Mouse (Mus musculus): Measurements from ENCODE around the gene Sult5a1.

Sult5a1 gene

GRCm38 (mm10) chr8:123157888-123158465, at the start of gene Sult5a1:
Sult5a1 (minus strand) TSS chr8:123158315.
- DNase-seq (ENCODE audit: low spot score in 2 of 2) = no peak

GRCm38 (mm10) chr8:123203571-123203970, 45.5 kb upstream of the Sult5a1 start:
- DNase-seq (ENCODE audit: low spot score in 2 of 2) = no peak

- peak; percentile 25 to 37 for DNase-seq (ENCODE audit: low spot score in 2 of 2)
Observed at GRCm38 (mm10) chr8:123202288-123202687, 44.2 kb upstream of the Sult5a1 start.

GRCm38 (mm10) chr8:123199864-123200263, 41.7 kb upstream of the Sult5a1 start:
- no peak for DNase-seq (ENCODE audit: low spot score in 2 of 2)

GRCm38 (mm10) chr8:123197016-123197415, 38.9 kb upstream of the Sult5a1 start:
- peak; percentile 31 to 60 for DNase-seq (ENCODE audit: low spot score in 2 of 2)

GRCm38 (mm10) chr8:123193771-123194170, 35.7 kb upstream of the Sult5a1 start:
- no peak for DNase-seq (ENCODE audit: low spot score in 2 of 2)

- DNase-seq (ENCODE audit: low spot score in 2 of 2) = no peak
Observed at GRCm38 (mm10) chr8:123191908-123192307, 33.8 kb upstream of the Sult5a1 start.

- peak; percentile 15 to 34 for DNase-seq (ENCODE audit: low spot score in 2 of 2)
Observed at GRCm38 (mm10) chr8:123190678-123191077, 32.6 kb upstream of the Sult5a1 start.

- no peak for DNase-seq (ENCODE audit: low spot score in 2 of 2)
Observed at GRCm38 (mm10) chr8:123188841-123189240, 30.7 kb upstream of the Sult5a1 start.

- no peak for DNase-seq (ENCODE audit: low spot score in 2 of 2)
Observed at GRCm38 (mm10) chr8:123188006-123188405, 29.9 kb upstream of the Sult5a1 start.

GRCm38 (mm10) chr8:123185566-123186409, 27.7 kb upstream of the Sult5a1 start, which contains the start of gene Dpep1:
Dpep1 (plus strand) TSS chr8:123186242.
- no peak for DNase-seq (ENCODE audit: low spot score in 2 of 2)

- no peak for DNase-seq (ENCODE audit: low spot score in 2 of 2)
Observed at GRCm38 (mm10) chr8:123181391-123181790, 23.3 kb upstream of the Sult5a1 start.

- DNase-seq (ENCODE audit: low spot score in 2 of 2) = peak; percentile 23 to 43
Observed at GRCm38 (mm10) chr8:123156070-123156773, 1.9 kb downstream of the Sult5a1 start.

GRCm38 (mm10) chr8:123155177-123155576, 2.9 kb downstream of the Sult5a1 start:
- no peak for DNase-seq (ENCODE audit: low spot score in 2 of 2)

- no peak for DNase-seq (ENCODE audit: low spot score in 2 of 2)
Observed at GRCm38 (mm10) chr8:123150737-123151171, 7.4 kb downstream of the Sult5a1 start.

- no peak for DNase-seq (ENCODE audit: low spot score in 2 of 2)
Observed at GRCm38 (mm10) chr8:123146390-123146789, 11.7 kb downstream of the Sult5a1 start.

GRCm38 (mm10) chr8:123145279-123145678, 12.8 kb downstream of the Sult5a1 start:
- no peak for DNase-seq (ENCODE audit: low spot score in 2 of 2)

- DNase-seq (ENCODE audit: low spot score in 2 of 2) = peak in 1 of 2 experiments; percentile 31
Observed at GRCm38 (mm10) chr8:123141741-123142462, 16.2 kb downstream of the Sult5a1 start.

GRCm38 (mm10) chr8:123138741-123139140, 19.4 kb downstream of the Sult5a1 start:
- no peak for DNase-seq (ENCODE audit: low spot score in 2 of 2)

- no peak for DNase-seq (ENCODE audit: low spot score in 2 of 2)
Observed at GRCm38 (mm10) chr8:123137645-123138077, 20.5 kb downstream of the Sult5a1 start.

- no peak for DNase-seq (ENCODE audit: low spot score in 2 of 2)
Observed at GRCm38 (mm10) chr8:123136287-123136686, 21.8 kb downstream of the Sult5a1 start.

- DNase-seq (ENCODE audit: low spot score in 2 of 2) = no peak
Observed at GRCm38 (mm10) chr8:123135806-123136205, 22.3 kb downstream of the Sult5a1 start.
